Mouse (Mus musculus) kidney, postnatal 4 days (tissue): ENCODE data around the gene Pln.

ENCODE experiments used
- DNase-seq, 2 experiments: peaks; one replicate each; pipeline ENCODE4 v3.0.0; 2021; ENCODE audit warnings: mixed read lengths in 2 of 2

Gene Pln

GRCm38 (mm10) chr10:53337162-53337923, at the start of gene Pln:
Gene Pln, plus strand, starts transcription at chr10:53337667.
- no peak for DNase-seq

- no peak for DNase-seq
These were observed 31.6 kb upstream of the Pln start for GRCm38 (mm10) chr10:53305867-53306266.

GRCm38 (mm10) chr10:53306674-53307073, 30.8 kb upstream of the Pln start:
- DNase-seq: no peak

- no peak for DNase-seq
These were observed 14.1 kb upstream of the Pln start for GRCm38 (mm10) chr10:53323367-53323766.

- DNase-seq: peak; percentile 58 to 64
These were observed 12.8 kb upstream of the Pln start for GRCm38 (mm10) chr10:53324663-53325062.

GRCm38 (mm10) chr10:53326367-53326766, 11.1 kb upstream of the Pln start:
- DNase-seq: no peak

- DNase-seq: no peak
These were observed 8.2 kb upstream of the Pln start for GRCm38 (mm10) chr10:53329257-53329656.

- DNase-seq: no peak
These were observed 4.7 kb upstream of the Pln start for GRCm38 (mm10) chr10:53332752-53333151.

GRCm38 (mm10) chr10:53335266-53335665, 2.2 kb upstream of the Pln start:
- no peak for DNase-seq

- DNase-seq: no peak
These were observed 1.5 kb upstream of the Pln start for GRCm38 (mm10) chr10:53335974-53336373.

GRCm38 (mm10) chr10:53339045-53339444, 1.6 kb downstream of the Pln start:
- no peak for DNase-seq

- no peak for DNase-seq
These were observed 4.0 kb downstream of the Pln start for GRCm38 (mm10) chr10:53341288-53341965.

- DNase-seq: no peak
These were observed 4.8 kb downstream of the Pln start for GRCm38 (mm10) chr10:53342166-53342728.

- DNase-seq: no peak
These were observed 5.9 kb downstream of the Pln start for GRCm38 (mm10) chr10:53343384-53343783.

- peak; percentile 24 to 33 for DNase-seq
These were observed 6.4 kb downstream of the Pln start for GRCm38 (mm10) chr10:53343865-53344264.

- DNase-seq: no peak
These were observed 8.0 kb downstream of the Pln start for GRCm38 (mm10) chr10:53345508-53345907.

GRCm38 (mm10) chr10:53346506-53346905, 9.0 kb downstream of the Pln start:
- DNase-seq: peak; percentile 49 to 53

- DNase-seq: no peak
These were observed 9.4 kb downstream of the Pln start for GRCm38 (mm10) chr10:53346916-53347315.

GRCm38 (mm10) chr10:53347787-53348755, 10.6 kb downstream of the Pln start:
- peak; percentile 9 to 27 for DNase-seq

GRCm38 (mm10) chr10:53349254-53349653, 11.8 kb downstream of the Pln start:
- DNase-seq: no peak

- DNase-seq: no peak
These were observed 16.2 kb downstream of the Pln start for GRCm38 (mm10) chr10:53353665-53354064.

GRCm38 (mm10) chr10:53359016-53359415, 21.5 kb downstream of the Pln start:
- no peak for DNase-seq

GRCm38 (mm10) chr10:53364311-53364710, 26.8 kb downstream of the Pln start:
- DNase-seq: no peak
